In the genomic region with DNA sequence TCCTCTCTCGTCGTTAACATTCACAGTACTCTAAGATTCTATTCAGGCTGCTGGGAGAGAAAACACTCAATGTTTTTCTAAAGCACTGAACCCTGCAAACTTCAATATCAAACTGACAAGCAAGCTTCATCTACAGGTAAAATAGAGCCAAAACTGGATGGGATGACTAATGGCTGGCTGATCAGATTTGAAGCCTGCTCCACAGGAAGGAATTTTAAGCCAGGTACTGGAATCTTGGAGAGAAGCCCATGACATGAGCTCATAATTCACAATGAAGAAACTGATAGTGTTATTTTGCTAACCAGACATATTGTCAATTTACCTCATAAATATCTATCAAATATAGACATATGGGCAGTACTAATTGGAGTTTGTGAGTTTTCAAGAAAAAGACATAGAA, we compare ENCODE assay signal across 31 mouse cellular contexts.
"Had no signal": no experiment of that assay in that cellular context is flagged by ENCODE, and none has a peak within 500 bp of the region (broad histone marks: within the 10 kb centered on the region; RNA-seq: fewer than 3 reads in every experiment).

No protein-coding gene starts in this region.

- H3K9ac ChIP-seq: limb, embryonic 12.5 days; limb, embryonic 13.5 days; limb, embryonic 15.5 days; liver, embryonic 12.5 days; liver, embryonic 13.5 days; liver, embryonic 14.5 days; liver, embryonic 15.5 days; liver, postnatal 0 days; lung, embryonic 14.5 days; lung, embryonic 15.5 days; midbrain, embryonic 12.5 days; midbrain, embryonic 13.5 days; neural tube, embryonic 12.5 days had no signal

- H3K4me2 ChIP-seq: limb, embryonic 12.5 days; limb, embryonic 13.5 days; limb, embryonic 15.5 days; liver, embryonic 11.5 days; liver, embryonic 12.5 days; liver, embryonic 13.5 days; liver, embryonic 15.5 days; lung, embryonic 14.5 days; lung, embryonic 15.5 days; midbrain, embryonic 11.5 days; midbrain, embryonic 12.5 days; midbrain, embryonic 13.5 days; neural tube, embryonic 12.5 days had no signal

- H3K4me1 ChIP-seq: limb, embryonic 10.5 days; limb, embryonic 12.5 days; limb, embryonic 13.5 days; limb, embryonic 15.5 days; liver, embryonic 12.5 days; liver, embryonic 13.5 days; liver, embryonic 15.5 days; lung, embryonic 15.5 days; megakaryocyte, embryonic 14.5 days; midbrain, embryonic 10.5 days; midbrain, embryonic 12.5 days; midbrain, embryonic 13.5 days; neural tube, embryonic 12.5 days had no signal

- H3K27ac ChIP-seq: limb, embryonic 10.5 days; limb, embryonic 12.5 days; limb, embryonic 13.5 days; limb, embryonic 15.5 days; liver, embryonic 12.5 days; liver, embryonic 13.5 days; liver, embryonic 14.5 days; liver, embryonic 15.5 days; lung, embryonic 15.5 days; macrophage; midbrain, embryonic 10.5 days; midbrain, embryonic 12.5 days; midbrain, embryonic 13.5 days; neural tube, embryonic 12.5 days had no signal

- H3K36me3 ChIP-seq: limb, embryonic 10.5 days; limb, embryonic 12.5 days; limb, embryonic 13.5 days; limb, embryonic 15.5 days; liver, embryonic 12.5 days; liver, embryonic 13.5 days; liver, embryonic 15.5 days; lung, embryonic 15.5 days; midbrain, embryonic 10.5 days; midbrain, embryonic 12.5 days; midbrain, embryonic 13.5 days; neural tube, embryonic 12.5 days had no signal

- H3K9me3 ChIP-seq: limb, embryonic 10.5 days; limb, embryonic 12.5 days; limb, embryonic 13.5 days; limb, embryonic 15.5 days; liver, embryonic 12.5 days; liver, embryonic 13.5 days; liver, embryonic 15.5 days; lung, embryonic 15.5 days; megakaryocyte, embryonic 14.5 days; midbrain, embryonic 10.5 days; midbrain, embryonic 12.5 days; midbrain, embryonic 13.5 days; neural tube, embryonic 12.5 days had no signal

- DNase-seq: left cerebral cortex, postnatal 4 days; liver; liver, embryonic 13.5 days; liver, postnatal 0 days; lung, adult 18-20 months; lung, adult 2 months; lung, embryonic 14.5 days; lung, postnatal 10 days; lung, postnatal 14 days; lung, postnatal 36 days; lung, postnatal 4 days; midbrain, embryonic 14.5 days had no signal

- H3K4me3 ChIP-seq: limb, embryonic 10.5 days; limb, embryonic 12.5 days; limb, embryonic 13.5 days; limb, embryonic 15.5 days; liver, embryonic 12.5 days; liver, embryonic 13.5 days; liver, embryonic 15.5 days; lung, embryonic 15.5 days; megakaryocyte, embryonic 14.5 days; midbrain, embryonic 10.5 days; midbrain, embryonic 12.5 days; midbrain, embryonic 13.5 days; myocyte; neural tube, embryonic 12.5 days had no signal

- H3K27me3 ChIP-seq: limb, embryonic 12.5 days; limb, embryonic 13.5 days; limb, embryonic 15.5 days; liver, embryonic 12.5 days; liver, embryonic 13.5 days; liver, embryonic 15.5 days; lung, embryonic 15.5 days; megakaryocyte, embryonic 14.5 days; midbrain, embryonic 12.5 days; midbrain, embryonic 13.5 days; neural tube, embryonic 12.5 days had no signal

- ATAC-seq: liver, embryonic 12.5 days; liver, postnatal 0 days; lung, postnatal 0 days; midbrain, embryonic 13.5 days; midbrain, embryonic 16.5 days had no signal
